Mouse (Mus musculus) bone marrow, adult 2 months (tissue): ENCODE measurements around the gene Slfn5.
"Not testable (repeated sequence)": the region's sequence is repeated elsewhere in the genome, so short reads cannot be mapped to it uniquely, and the experiment has no call there.

Experiments used
- CTCF ChIP-seq: fragments of 200-500 bp; IDR thresholded peaks from 2 replicates; pipeline ENCODE4 v1.5.1; 2011; ENCODE audit warnings: low read length, control low read depth; ENCODE audit not compliant: control insufficient read depth, insufficient read depth
- POLR2A ChIP-seq: fragments of 200-500 bp; IDR thresholded peaks from 2 replicates; pipeline ENCODE4 v1.6.1; 2011; ENCODE audit warnings: low read depth, mild to moderate bottlenecking, control low read depth, low read length, borderline replicate concordance; ENCODE audit not compliant: control insufficient read depth

DNA sequence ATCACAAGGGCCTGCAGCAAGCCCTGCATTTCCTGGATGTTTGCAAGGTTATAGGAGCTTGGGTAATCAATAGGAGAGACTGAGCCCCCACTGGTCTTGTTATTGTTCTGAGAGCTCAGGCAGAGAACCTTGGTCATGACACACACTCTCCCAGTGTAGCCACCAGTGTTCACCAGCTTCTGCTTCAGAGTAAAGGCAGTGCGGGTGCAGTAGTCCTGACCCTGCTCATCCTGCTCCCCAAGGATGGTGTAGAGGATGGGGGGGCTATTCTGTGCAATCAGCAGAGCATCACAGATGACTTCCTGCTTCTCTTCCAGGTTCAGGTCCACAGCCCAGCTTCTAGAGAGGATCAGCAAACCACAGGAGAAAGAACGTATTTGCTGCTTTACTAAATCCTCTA lies 31.3 kb downstream of the Slfn5 start:
- not testable (repeated sequence) for TF ChIP-seq CTCF, POLR2A
